Mouse (Mus musculus) large intestine, adult 2 months (tissue): Measurements from ENCODE around the gene Adamts17. TPM values are rescaled to one million over a fixed set of nuclear protein-coding genes. Genes with fewer than 3 reads are reported as not detected.

Experiments
- DNase-seq: peaks from one replicate; pipeline ENCODE4 v3.0.0-alpha.2; 2012; ENCODE audit warnings: low read depth, low spot score
- WGBS: fragments of 180-500 bp; shearing (Covaris S2); methylation state at CpG from one replicate; pipeline ENCODE4 v1.1.7; 2018; 5-methylcytosine and 5-hydroxymethylcytosine counted together
- polyA plus RNA-seq: library from polyadenylated mRNA; depleted of rRNA; stranded (reverse); fragments of >200 nt; gene quantifications from 2 replicates; pipeline ENCODE4 v1.2.3, GENCODE M21; 2012

Gene Adamts17
- polyA plus RNA-seq, 1 experiment = 0.92 TPM

DNA sequence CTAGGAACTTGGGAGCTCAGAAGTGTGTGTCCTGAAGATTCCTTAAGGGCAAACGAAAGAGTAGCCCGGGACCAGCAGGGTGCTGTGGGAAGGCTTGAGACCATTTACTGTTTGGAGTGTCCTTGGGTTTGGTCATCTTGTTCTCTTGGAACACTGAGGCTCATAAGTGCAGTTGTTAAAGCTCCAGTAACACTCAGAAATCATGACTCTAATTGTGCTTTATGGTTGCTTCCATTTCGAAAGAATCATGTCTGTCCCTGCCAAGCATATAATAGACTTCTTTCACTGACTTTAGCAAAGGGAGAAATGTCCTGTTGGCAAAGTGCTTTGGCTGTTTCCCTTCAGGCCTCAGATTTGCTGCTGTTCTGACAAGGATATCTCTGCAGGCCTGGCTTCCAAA, 210.9 kb downstream of the Adamts17 start:
- 81% methylated on average over 3 of the region's 3 CpGs for WGBS
- no peak for DNase-seq

DNA sequence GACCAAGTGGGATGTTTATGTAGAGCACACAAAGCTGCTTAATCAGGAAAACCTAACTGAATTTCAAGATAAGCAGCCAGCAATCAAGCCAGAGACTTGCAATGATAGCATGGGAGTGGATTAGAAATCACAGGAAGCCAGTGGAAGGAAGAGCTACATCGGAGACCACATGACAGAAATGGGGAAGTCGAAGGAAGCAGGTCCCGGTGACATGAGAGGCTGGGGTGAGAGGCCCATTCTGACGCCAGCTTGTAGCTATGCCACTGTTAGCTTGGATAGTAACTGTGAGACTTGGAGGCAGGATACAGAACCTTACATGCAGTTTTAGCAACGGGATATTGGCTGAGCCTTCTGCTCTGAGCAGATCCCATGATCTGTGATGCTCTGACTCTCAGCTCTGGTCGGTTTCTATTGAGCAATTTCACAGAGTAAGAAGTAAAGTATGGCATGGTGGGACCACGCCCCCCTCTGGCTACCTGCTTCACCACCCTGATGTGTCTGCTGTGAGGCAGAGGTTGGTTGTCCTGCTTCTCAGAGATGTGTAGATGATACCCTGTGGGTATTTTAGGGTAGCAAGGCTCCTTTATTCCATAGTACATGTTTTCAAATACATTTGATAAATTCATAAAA, 211.7 kb downstream of the Adamts17 start:
- whole genome bisulfite sequencing = 70% methylated on average over 7 of the region's 7 CpGs
- no peak for DNase-seq

DNA sequence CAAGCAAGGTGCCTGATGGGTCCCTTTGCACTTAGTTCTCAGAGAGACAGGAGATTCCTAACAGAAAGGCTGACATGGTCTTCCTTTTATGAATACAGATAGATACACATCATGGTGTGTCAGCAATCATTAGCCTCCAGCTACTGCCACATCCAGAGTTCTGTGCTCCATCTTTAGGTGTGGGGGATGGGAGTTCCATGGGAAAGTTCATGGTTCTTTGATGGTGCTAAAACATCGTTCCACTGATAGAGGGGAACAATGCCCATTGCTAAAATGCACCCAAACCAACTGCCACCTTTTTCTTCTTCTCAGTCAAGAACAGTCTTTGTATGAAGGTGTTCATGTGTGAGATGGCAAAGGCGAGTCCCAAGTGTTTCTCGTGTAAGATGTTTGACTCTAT, 215.3 kb downstream of the Adamts17 start:
- no peak for DNase-seq
- WGBS = 96% methylated on average over 3 of the region's 3 CpGs

DNA sequence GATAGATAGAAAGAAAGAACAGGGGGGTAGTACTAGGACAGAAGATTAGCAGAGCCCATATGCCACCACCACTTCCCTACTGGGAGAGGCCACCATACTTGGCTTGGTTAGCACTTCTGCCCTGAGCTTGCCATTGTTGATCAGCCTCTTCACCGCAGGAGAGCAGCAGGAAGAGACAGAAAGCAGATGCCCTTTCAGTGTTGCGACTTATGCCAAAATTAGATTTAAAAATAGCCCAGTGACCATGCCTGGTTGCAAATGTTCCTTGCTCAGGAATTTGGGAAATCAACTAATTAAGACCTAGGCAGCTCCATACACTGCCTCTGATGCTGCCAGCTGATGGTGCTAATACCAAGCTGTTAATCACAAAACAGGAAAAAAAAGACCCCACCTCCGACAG, 216.0 kb downstream of the Adamts17 start:
- WGBS = 57% methylated on average over 3 of the region's 3 CpGs
- no peak for DNase-seq

- 83% methylated on average over 9 of the region's 9 CpGs for WGBS
Observed at GRCm38 (mm10) chr7:67061756-67062155, 222.2 kb downstream of the Adamts17 start.

DNA sequence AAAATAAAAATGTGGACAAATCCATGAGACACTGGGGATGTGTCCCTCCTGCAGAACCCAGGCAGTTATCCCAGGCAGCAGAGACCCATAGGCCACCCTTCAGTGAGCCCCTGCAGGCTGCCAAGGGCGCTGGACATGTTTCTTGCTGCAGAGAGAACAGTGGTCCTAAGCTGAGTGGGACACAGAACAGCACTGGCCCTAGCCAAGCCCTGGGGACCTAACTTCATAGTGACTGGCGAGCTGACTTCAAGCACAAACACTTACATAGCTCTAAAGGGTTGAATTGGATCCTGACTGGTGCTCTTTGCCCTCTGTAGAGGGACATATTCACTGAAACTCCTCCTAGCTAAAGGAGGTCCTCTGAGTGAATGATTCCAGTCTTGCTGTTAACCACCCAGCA, 223.0 kb downstream of the Adamts17 start:
- DNase-seq = no peak
- WGBS = 92% methylated on average over 2 of the region's 2 CpGs

More at GRCm38 (mm10) chr7:67061756-67062155, 222.2 kb downstream of the Adamts17 start:
- DNase-seq = no peak

DNA sequence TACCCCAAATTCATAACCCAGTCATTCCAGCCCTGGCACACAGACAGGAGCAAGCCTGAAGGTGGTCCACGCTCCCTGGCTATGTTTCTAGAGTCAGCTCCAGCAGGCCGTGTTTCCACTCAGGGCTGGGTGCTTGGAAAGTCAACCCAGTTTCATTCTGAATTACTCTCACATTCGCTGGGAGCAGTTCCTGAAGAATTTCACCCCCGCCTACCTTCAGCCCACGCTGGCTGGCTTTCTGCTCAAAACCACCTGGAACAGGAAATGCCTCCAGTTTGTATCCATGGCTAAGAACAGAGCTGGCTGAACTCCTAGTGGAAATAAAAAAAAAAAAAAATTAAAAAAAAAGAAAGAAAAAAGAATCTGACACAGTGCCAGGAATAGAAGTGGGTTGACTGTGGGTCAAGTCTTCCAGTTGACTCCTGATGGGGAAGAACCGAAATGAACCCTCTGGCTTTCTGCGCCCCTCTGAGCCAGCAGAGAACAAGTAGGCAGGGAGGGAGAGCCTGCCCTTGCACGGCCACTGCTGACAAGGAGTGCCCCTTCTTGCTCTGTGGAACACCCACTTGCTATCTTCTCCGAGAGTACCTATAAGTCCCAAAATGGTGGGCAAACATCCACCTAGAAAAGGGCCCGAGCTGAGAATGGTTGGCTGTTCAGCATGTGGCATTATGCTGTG, 225.2 kb downstream of the Adamts17 start:
- no peak for DNase-seq
- 71% methylated on average over 10 of the region's 10 CpGs for WGBS

GRCm38 (mm10) chr7:67065631-67066030, 226.1 kb downstream of the Adamts17 start:
- 91% methylated on average over 4 of the region's 4 CpGs for WGBS
- no peak for DNase-seq

DNA sequence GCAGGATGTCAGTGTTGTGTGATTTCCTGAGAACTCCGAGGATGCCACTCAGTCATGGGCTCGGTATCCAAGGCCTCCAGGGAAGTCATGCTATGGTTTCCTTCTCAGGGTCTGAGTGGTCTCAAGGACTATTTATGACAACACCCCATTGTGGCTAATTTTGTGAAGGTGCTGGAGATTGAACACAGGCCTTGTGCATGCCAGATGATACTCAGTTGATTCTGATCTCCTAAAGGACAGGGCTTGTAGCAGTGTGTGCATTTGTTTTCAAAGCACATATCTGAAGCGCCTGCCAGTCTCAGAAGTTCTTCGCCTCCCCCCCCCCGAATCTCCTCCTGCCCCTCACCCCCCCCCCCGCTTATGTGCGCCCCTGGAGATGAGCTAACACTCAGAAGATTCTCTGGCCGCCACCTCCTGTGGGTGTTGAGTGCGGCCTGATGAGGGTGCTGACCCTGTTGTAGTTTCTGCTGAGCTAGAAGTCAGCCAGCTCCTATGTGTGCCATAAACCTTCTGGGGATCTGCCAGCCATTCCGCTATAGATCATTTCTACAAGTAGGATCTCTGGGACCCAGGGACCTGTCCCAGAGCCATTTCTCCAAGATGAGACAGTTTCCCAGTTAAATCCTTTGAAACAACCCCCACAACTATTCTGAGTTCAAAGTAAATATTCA, 232.6 kb downstream of the Adamts17 start:
- 86% methylated on average over 10 of the region's 10 CpGs for WGBS
- no peak for DNase-seq

DNA sequence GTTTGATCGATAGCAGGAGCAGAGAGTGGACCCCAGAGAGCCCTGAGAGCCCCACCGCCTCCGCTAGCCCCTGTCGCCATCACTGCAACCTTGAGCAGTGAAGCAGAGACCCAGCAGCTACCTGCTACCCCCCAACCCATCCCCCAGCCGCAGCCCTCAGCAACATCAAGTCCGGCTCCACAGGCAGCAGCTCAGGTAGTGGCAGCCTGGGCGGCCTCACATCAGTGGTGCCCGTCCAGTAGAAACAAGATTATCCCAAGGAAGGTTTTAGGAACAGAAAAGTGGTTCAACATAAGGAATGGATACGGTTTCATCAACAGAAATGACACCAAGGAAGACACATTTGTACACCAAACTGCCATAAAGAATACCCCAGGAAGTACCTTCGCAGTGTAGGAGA, 243.2 kb downstream of the Adamts17 start:
- WGBS = 93% methylated on average over 10 of the region's 10 CpGs

GRCm38 (mm10) chr7:67087759-67088158, 248.2 kb downstream of the Adamts17 start:
- no peak for DNase-seq
- whole genome bisulfite sequencing = 81% methylated on average over 6 of the region's 6 CpGs

More for the DNA sequence above, 243.2 kb downstream of the Adamts17 start:
- no peak for DNase-seq

GRCm38 (mm10) chr7:67097096-67097495, 257.6 kb downstream of the Adamts17 start:
- 82% methylated on average over 2 of the region's 2 CpGs for whole genome bisulfite sequencing

GRCm38 (mm10) chr7:67101418-67101973, 262.0 kb downstream of the Adamts17 start:
- WGBS = 76% methylated on average over 3 of the region's 3 CpGs
- no peak for DNase-seq

More at GRCm38 (mm10) chr7:67097096-67097495, 257.6 kb downstream of the Adamts17 start:
- DNase-seq = no peak

GRCm38 (mm10) chr7:67110551-67111159, 271.1 kb downstream of the Adamts17 start:
- DNase-seq = no peak
- WGBS = 77% methylated on average over 12 of the region's 12 CpGs

DNA sequence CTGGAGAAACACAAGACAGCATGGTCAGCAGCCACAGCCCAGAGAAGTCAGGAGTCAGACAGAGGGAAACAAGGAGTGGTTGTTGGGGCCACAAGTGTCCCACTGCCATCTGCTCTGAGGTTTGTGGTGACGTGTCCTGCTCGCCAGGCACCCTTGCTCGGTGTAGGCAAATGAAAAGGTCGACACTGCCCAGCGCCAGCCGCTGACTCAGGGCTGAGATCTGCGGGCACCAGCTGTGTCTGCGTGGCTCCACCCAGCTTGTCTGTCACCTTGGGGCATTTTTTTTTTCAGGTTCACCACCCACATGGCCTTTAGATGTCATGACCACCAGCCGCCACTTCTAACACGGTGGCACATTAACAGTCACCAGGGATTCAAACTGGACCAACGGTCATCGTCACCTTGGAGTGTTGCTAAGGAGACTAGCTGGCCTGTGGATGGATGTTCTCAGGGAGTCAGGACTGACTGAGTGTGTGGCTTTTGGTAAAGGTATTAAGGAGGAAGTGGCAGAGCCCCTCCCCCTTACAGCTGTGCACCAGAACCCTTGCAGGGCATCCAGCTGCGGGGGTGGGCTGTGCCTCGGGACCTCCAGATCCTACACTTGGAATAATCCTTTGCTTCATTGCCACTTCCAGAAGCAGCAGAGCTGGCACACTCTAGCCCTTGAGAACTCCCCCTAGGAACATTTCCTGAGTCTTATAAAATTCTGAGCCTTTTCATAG, 273.1 kb downstream of the Adamts17 start:
- no peak for DNase-seq
- 78% methylated on average over 14 of the region's 14 CpGs for WGBS

- 97% methylated on average over 3 of the region's 3 CpGs for WGBS
- DNase-seq = no peak
Observed at GRCm38 (mm10) chr7:67114056-67114455, 274.5 kb downstream of the Adamts17 start.

GRCm38 (mm10) chr7:67115056-67115455, 275.5 kb downstream of the Adamts17 start:
- 78% methylated on average over 3 of the region's 3 CpGs for WGBS
- no peak for DNase-seq

DNA sequence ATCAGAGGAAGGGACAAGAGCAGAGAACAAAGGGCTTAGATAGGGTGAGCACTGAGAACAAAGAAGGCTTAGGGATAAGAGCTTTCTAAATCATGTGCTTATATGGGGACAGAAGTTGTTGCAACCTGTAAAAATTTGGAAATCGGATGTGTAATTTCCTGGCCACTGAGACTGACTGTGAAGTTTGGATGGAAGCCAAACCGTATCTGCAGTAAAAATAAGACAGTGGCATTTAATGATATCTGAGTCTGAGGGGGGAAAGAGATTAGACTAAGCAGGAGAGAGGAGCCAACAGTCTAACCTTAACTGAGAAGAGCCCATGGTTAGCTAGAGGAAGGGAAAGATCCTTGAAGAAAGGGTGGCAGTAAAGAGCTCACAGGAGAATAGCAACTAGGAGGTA, 295.6 kb downstream of the Adamts17 start:
- 20% methylated on average over 2 of the region's 2 CpGs for WGBS
- DNase-seq = no peak

- DNase-seq = no peak
- 23% methylated on average over 11 of the region's 11 CpGs for WGBS
Observed at GRCm38 (mm10) chr7:67142347-67143015, 302.9 kb downstream of the Adamts17 start.
